Mouse (Mus musculus): Measurements from ENCODE around the gene Lysmd2.

DNA sequence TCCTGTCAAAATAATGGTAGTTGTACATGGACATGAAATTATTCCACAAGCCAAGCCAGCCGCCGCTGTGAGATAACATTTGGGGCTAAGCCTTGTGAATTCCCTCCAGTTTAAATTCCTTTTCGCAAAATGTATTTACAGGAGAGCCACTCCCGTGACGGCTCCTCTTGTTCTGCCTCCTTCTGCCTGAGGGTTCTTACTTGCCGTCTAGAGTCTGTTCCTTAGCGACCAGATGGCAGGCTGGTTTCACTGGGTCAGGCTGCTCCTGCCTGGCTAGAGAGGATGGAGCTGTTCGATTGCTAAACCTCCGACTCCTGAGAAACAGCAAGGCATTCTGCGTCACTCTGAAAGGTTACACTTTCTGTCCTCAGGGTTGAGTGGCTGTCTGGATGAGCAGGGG is 6.6 kb downstream of the Lysmd2 start:
- TF ChIP-seq CTCF (IDR thresholded peaks at IDR 0.05) (no peak), POLR2A (IDR thresholded peaks at IDR 0.05; ENCODE audit: insufficient read depth, low read depth, low read length) (no peak), EP300 (IDR thresholded peaks at IDR 0.05; ENCODE audit: insufficient read depth, low read depth, low read length) (no peak)
